Mouse (Mus musculus): Measurements from ENCODE around the gene Ryr2. TPM values are rescaled to one million over a fixed set of nuclear protein-coding genes. Genes with fewer than 3 reads are reported as not detected.

Gene Ryr2
- polyA plus RNA-seq, 1 experiment from 2014 or later: 1.1 TPM

DNA sequence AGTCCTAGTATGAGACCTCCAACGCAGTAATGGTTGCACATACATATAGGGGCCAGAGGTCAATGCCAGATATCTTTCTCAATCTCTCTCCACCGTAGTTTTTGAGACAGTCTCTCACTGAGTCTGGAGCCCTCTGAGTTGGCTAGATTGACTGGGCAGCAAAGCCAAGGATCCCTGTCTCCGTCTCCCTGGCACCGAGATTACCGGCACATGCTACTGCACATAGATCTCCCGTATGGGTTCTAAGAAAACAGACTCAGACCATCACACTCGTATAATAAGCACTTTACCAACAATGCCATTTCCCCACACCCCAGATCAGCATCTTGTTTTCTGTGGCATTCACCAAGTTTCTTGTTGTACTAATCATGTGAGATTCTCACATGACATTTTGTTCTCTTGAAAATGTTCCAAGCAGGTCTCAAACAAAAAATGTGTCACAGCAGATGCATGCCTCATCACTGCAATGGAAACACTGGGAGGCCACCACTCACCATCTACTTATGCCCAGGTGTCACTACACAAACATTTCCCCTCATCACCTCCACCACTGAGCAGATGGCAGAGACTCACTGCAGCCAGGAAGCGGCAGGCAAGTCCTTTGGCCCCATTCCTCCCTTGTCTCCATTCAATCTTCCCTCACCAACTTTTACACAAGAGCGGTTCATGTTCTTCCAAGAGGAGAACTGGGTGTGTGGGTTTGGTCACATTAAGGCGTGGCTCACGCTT, 14.2 kb downstream of the Ryr2 start:
- no peak overlapping the region for H3K4me2 ChIP-seq
- no peaks in the 10 kb centered on the region for H3K4me1 ChIP-seq
- 90% methylated on average over 11 of the region's 11 CpGs for WGBS
- H3K9me3 ChIP-seq: no peaks in the 10 kb centered on the region
- no peaks in the 10 kb centered on the region for H3K36me3 ChIP-seq
- no peak for ATAC-seq (ENCODE audit: insufficient read depth, low FRiP score, low read depth)
- H3K27ac ChIP-seq: no peak overlapping the region
- no peak overlapping the region for H3K4me3 ChIP-seq (replicated peaks)
- no peak overlapping the region for H3K9ac ChIP-seq
- no peaks in the 10 kb centered on the region for H3K27me3 ChIP-seq (replicated peaks)

DNA sequence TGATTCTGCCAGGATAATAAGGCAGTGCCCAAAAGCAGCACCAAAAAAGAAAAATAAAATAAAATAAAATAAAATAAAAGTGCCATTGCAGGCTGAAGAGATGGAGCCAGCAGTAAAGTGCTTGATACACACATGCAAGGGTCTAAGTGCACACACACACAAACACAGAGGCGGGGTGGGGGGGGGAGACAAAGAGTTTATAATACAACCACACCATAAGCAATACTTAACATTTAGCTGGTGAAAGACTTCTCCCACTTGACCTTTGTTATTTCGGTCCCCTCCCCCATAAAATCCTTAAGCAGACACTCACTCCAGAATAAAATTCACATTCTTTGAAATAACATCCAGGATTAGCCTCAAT, 22.7 kb downstream of the Ryr2 start:
- WGBS: 83% methylated on average over 2 of the region's 2 CpGs
- H3K4me1 ChIP-seq: no peaks in the 10 kb centered on the region
- H3K9ac ChIP-seq: no peak overlapping the region
- ATAC-seq (ENCODE audit: insufficient read depth, low FRiP score, low read depth): no peak
- no peaks in the 10 kb centered on the region for H3K27me3 ChIP-seq (replicated peaks)
- no peak overlapping the region for H3K4me2 ChIP-seq
- H3K4me3 ChIP-seq (replicated peaks): no peak overlapping the region
- no peak overlapping the region for H3K27ac ChIP-seq
- H3K9me3 ChIP-seq: no peaks in the 10 kb centered on the region
- no peaks in the 10 kb centered on the region for H3K36me3 ChIP-seq

DNA sequence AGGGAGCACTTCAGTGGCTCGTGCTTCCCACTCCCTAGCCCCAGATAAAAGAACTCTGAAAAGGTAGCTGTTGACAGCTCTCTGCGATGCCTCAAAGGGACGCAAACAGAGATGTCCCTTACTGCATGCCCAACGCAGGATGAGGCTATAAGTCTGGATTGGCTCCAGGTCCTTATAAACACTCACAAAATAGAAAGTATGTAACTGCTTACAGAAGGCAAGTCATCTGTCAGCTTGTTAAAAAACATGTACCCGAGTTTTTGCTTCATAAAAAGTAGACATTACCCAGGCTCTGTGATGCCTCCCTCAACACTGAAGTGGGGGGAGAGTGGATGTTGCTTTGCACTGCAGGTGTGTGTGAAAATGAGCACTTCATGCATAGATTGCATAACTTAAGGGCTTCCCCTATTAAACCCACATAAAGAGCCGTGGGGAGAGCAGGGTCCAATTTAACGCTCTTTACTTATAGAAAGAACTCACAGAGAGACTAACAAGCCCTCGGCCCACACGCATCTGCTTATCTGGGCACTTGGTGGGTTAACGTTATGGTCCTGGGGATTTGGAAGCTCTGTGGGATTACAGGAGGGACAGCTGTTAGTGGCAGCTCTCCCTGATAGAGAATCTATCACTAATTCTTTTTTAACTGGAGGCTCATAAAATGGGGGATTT, 23.2 kb downstream of the Ryr2 start:
- no peaks in the 10 kb centered on the region for H3K36me3 ChIP-seq
- 30% methylated on average over 10 of the region's 10 CpGs for WGBS
- H3K4me3 ChIP-seq (replicated peaks): no peak overlapping the region
- no peaks in the 10 kb centered on the region for H3K27me3 ChIP-seq (replicated peaks)
- H3K4me2 ChIP-seq: no peak overlapping the region
- no peak overlapping the region for H3K9ac ChIP-seq
- H3K9me3 ChIP-seq: no peaks in the 10 kb centered on the region
- no peak for ATAC-seq (ENCODE audit: insufficient read depth, low FRiP score, low read depth)
- no peaks in the 10 kb centered on the region for H3K4me1 ChIP-seq
- H3K27ac ChIP-seq: no peak overlapping the region

DNA sequence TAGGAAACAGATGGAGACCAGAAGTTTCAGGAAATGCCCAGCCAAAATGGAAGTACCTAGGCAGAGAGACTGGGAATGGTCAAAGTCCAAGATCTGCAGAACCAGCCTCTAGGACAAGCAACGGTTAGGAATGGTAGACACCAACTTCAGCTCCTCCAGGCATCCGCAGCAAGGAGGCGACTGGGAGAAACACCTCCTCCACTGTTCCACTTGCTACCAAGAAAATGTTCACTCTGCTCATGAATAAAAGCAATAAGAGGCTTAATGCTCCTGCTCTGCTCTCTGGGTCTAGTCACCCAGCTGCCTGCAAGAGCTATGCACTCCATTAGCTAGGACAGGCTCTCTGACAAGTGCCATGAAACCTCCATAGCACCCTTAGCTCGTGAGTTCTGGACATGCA, 26.2 kb downstream of the Ryr2 start:
- Histone ChIP-seq H3K4me3 (replicated peaks) (no peak overlapping the region), H3K27me3 (replicated peaks) (no peaks in the 10 kb centered on the region), H3K4me1 (no peaks in the 10 kb centered on the region), H3K36me3 (no peaks in the 10 kb centered on the region), H3K27ac (no peak overlapping the region), H3K4me2 (no peak overlapping the region), H3K9me3 (no peaks in the 10 kb centered on the region), H3K9ac (no peak overlapping the region)
- 76% methylated on average over 4 of the region's 4 CpGs for WGBS
- ATAC-seq (ENCODE audit: insufficient read depth, low FRiP score, low read depth): no peak

DNA sequence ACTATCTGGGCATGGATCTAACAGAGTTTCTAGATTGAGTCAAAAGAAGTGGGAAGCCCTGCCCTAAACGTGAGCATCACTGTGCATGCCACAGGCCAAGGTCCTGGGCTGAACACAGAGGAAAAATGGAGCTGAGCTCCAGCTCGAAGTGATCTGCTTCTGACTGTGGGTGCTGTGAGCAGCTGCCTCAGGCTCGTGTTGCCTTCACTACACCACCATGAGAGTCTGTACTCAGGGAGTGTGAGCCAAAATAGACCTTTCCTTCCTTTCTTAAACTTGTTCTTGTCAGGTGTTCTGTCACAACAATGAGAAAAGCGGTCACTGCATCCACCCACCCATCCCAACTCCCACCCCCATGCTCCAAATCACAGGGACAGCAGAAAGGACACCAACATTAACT, 27.2 kb downstream of the Ryr2 start:
- Histone ChIP-seq H3K9ac (no peak overlapping the region), H3K4me2 (no peak overlapping the region), H3K36me3 (no peaks in the 10 kb centered on the region), H3K27me3 (replicated peaks) (no peaks in the 10 kb centered on the region), H3K9me3 (no peaks in the 10 kb centered on the region), H3K4me1 (no peaks in the 10 kb centered on the region), H3K4me3 (replicated peaks) (no peak overlapping the region), H3K27ac (no peak overlapping the region)
- ATAC-seq (ENCODE audit: insufficient read depth, low FRiP score, low read depth): no peak
- 79% methylated on average over 4 of the region's 4 CpGs for WGBS

DNA sequence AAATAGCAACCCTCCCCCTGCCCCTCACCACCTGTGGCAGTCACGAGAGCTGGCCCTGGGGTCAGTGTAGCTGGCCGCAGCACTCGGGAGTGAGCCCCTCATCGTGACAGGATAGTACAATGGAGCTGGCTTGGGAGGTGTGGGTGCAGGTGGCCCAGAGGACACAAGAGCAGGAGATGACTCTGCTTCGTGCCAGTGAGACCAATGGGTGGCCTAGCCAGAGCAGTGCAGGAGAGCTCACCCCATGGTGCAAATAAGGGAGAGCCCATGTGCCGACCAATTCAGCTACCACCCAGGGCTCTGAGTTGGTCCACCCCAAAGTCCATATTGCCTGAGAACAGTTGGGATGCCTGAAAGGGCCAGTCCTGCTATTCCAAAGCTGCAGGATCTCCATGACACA, 31.8 kb downstream of the Ryr2 start:
- Histone ChIP-seq H3K27ac (no peak overlapping the region), H3K27me3 (replicated peaks) (no peaks in the 10 kb centered on the region), H3K9ac (no peak overlapping the region), H3K4me1 (no peaks in the 10 kb centered on the region), H3K4me2 (no peak overlapping the region), H3K4me3 (replicated peaks) (no peak overlapping the region), H3K9me3 (no peaks in the 10 kb centered on the region), H3K36me3 (no peaks in the 10 kb centered on the region)
- ATAC-seq (ENCODE audit: insufficient read depth, low FRiP score, low read depth): no peak
- 87% methylated on average over 6 of the region's 6 CpGs for WGBS

DNA sequence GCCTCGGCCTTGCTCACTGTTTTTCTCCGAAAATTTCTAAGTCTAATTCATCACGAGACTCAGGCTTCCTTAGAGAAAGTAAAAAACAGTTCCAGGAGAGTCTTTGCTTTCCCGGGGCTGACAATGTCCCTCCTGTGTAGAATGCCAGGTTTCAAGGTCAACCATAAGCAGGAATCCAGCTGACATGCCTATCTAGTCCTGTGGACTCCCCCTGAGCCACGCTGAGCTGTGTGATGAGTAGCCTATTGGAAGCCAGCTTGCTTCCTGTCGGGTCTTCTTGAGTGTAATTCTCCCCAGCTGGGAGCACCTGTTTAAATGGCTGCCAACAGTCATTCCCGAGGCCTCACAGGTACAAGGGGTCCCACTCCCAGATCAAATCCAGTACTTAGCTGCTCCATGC, 34.2 kb downstream of the Ryr2 start:
- no peaks in the 10 kb centered on the region for H3K27me3 ChIP-seq (replicated peaks)
- H3K4me2 ChIP-seq: no peak overlapping the region
- no peaks in the 10 kb centered on the region for H3K9me3 ChIP-seq
- no peaks in the 10 kb centered on the region for H3K36me3 ChIP-seq
- no peak overlapping the region for H3K4me3 ChIP-seq (replicated peaks)
- ATAC-seq (ENCODE audit: insufficient read depth, low FRiP score, low read depth): no peak
- WGBS: 46% methylated on average over 7 of the region's 7 CpGs
- no peaks in the 10 kb centered on the region for H3K4me1 ChIP-seq
- H3K27ac ChIP-seq: no peak overlapping the region
- H3K9ac ChIP-seq: no peak overlapping the region

DNA sequence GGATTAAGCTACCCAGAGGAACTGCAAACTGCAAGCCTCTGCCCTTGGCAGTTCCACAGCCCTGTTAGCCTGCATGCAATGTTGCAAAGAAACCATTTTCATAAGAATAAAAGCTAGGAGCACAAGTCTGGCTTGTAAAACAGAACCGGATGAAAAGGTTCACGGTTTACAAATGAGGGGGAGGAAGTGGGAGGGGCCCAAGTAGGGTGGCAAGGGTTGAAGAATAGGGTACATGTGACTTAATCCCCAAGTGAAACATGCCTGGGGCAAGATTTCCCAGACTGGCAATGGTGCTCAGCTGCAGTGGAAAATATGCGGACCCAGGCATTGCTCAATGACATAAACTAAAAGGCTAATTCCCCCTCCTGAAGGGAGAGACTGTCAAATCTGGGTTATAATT, 34.6 kb downstream of the Ryr2 start:
- 38% methylated on average over 3 of the region's 3 CpGs for WGBS
- H3K9ac ChIP-seq: no peak overlapping the region
- H3K36me3 ChIP-seq: no peaks in the 10 kb centered on the region
- H3K4me1 ChIP-seq: no peaks in the 10 kb centered on the region
- ATAC-seq (ENCODE audit: insufficient read depth, low FRiP score, low read depth): no peak
- H3K9me3 ChIP-seq: no peaks in the 10 kb centered on the region
- H3K27ac ChIP-seq: no peak overlapping the region
- no peaks in the 10 kb centered on the region for H3K27me3 ChIP-seq (replicated peaks)
- H3K4me2 ChIP-seq: no peak overlapping the region
- no peak overlapping the region for H3K4me3 ChIP-seq (replicated peaks)

DNA sequence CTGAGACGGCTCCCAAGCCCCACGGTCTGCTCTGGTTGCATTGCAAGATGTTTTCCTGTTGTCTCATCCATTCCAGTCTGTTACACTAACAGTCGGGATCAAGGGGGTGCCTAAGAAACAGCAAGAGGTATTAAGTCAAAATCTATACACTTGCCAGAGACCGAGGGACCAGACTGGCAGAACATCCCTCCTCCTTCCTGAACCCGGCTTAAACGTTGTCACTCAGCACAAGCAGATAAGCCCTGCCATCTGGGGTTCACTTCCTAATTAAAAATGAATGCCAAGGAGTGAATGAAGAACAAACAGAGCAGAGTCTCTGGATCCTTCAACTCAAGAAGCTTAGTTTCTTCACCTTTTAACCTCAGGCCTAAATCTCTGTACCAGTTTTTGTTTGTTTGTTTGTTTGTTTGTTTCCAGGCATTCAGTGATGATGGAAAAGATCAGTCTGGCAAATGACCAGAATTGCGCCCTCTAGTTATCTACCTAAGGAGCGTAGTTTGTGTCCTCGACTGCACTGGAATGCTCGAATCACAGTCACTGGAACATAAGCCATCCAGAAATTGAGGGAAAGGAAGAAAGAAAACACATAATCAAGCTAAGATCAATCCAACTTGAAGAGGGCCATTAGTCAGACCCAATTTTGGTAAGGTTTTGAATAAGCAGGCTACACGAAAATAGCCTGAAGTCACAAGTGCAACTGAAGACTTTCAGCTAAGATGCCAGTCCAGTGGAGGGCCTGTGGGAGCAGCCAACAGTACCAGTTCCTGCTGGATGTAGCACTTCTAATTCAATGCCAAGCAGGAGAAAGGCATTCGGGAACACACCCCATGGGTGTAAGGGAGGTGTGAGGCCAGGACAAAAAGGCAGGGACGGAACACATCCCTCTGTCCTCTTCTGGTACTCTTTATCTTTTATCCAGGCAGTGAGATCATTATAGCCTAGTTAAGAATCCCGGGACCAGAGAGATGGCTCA, 36.3 kb downstream of the Ryr2 start:
- H3K4me1 ChIP-seq: no peaks in the 10 kb centered on the region
- no peak overlapping the region for H3K27ac ChIP-seq
- H3K9me3 ChIP-seq: no peaks in the 10 kb centered on the region
- ATAC-seq (ENCODE audit: insufficient read depth, low FRiP score, low read depth): no peak
- H3K9ac ChIP-seq: no peak overlapping the region
- WGBS: 81% methylated on average over 14 of the region's 14 CpGs
- H3K4me2 ChIP-seq: no peak overlapping the region
- no peaks in the 10 kb centered on the region for H3K27me3 ChIP-seq (replicated peaks)
- H3K4me3 ChIP-seq (replicated peaks): no peak overlapping the region
- no peaks in the 10 kb centered on the region for H3K36me3 ChIP-seq

DNA sequence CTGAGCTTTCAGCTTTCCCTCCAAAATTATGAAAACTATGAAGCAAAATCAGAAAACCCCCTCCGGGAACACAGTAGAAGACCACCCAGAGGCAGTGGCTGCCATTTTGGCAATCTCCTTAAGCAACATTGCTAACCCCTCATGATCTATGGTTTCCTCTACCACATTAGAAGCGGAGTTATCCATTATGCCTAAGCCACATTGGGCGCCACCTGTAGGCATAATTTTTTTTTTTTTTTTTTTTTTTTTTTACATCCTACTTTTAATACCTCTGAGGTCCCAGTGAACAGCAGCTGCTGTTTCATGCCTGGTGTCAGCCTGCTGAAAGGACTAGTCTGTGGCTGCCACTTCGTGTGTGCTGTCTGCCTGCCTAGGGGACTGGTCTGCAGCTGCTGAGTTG, 42.2 kb downstream of the Ryr2 start:
- no peak overlapping the region for H3K9ac ChIP-seq
- H3K4me1 ChIP-seq: no peaks in the 10 kb centered on the region
- ATAC-seq (ENCODE audit: insufficient read depth, low FRiP score, low read depth): no peak
- H3K27ac ChIP-seq: no peak overlapping the region
- no peak overlapping the region for H3K4me3 ChIP-seq (replicated peaks)
- H3K9me3 ChIP-seq: no peaks in the 10 kb centered on the region
- no peaks in the 10 kb centered on the region for H3K36me3 ChIP-seq
- H3K27me3 ChIP-seq (replicated peaks): no peaks in the 10 kb centered on the region
- WGBS: 81% methylated on average over 4 of the region's 4 CpGs
- H3K4me2 ChIP-seq: no peak overlapping the region

DNA sequence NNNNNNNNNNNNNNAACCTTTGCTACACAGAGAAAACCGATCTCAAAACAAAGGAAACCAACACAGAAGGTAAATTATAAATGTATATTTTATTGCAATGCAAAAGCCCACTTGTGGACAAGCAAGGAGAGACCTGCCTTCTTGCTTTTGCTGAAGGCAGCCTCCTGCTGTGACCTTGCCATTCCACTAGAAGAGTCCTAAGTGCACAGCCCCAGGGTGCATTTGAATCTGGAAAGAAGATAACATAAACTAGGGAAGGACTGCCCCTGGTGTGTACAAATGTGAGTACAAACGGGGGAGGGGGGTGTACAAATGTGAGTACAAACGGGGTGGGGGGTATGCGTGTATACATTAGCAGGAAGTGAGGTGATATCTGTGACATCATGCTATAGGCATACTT, 43.2 kb downstream of the Ryr2 start:
- H3K36me3 ChIP-seq: no peaks in the 10 kb centered on the region
- 63% methylated on average over 4 of the region's 4 CpGs for WGBS

DNA sequence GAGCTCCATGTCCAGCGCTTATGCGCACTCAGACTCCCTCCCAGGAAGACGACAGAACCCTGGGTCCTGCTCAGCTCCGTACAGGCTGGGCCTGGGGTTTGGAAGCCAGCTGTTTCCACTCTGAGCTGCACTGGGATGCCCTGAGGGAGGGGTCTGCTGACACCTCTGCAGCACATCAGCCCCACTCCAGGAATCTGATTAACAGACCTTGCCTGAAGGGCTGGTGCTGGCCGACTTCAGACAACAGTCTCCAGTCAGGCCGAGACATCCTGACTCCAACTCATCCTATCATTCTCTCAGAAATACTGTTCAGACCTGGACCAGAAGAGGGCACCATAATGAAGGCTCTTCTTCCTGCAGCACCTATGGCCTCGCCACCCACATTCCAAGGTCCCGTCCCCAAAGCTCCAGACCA, 49.4 kb downstream of the Ryr2 start:
- Histone ChIP-seq H3K27me3 (replicated peaks) (no peaks in the 10 kb centered on the region), H3K4me1 (0 out of 2 replicates have a peak, but pooled peaks cover 2% of the 10 kb centered on the region), H3K9ac (no peak overlapping the region), H3K27ac (no peak overlapping the region), H3K4me2 (no peak overlapping the region), H3K36me3 (no peaks in the 10 kb centered on the region), H3K4me3 (replicated peaks) (no peak overlapping the region), H3K9me3 (no peaks in the 10 kb centered on the region)
- WGBS: 47% methylated on average over 8 of the region's 8 CpGs
- ATAC-seq (ENCODE audit: insufficient read depth, low FRiP score, low read depth): no peak

More for the DNA sequence above, 43.2 kb downstream of the Ryr2 start:
- Histone ChIP-seq H3K9me3 (no peaks in the 10 kb centered on the region), H3K9ac (no peak overlapping the region), H3K27me3 (replicated peaks) (no peaks in the 10 kb centered on the region), H3K4me2 (no peak overlapping the region), H3K4me1 (no peaks in the 10 kb centered on the region), H3K27ac (no peak overlapping the region), H3K4me3 (replicated peaks) (no peak overlapping the region)
- ATAC-seq (ENCODE audit: insufficient read depth, low FRiP score, low read depth): no peak

Measured in stomach, embryonic 15.5 days (tissue).